Mouse (Mus musculus): ENCODE data around the gene Limch1.

GRCm38 (mm10) chr5:66825586-66825985 is 80.0 kb downstream of the Limch1 start:
- TF ChIP-seq CTCF (IDR thresholded peaks at IDR 0.05; ENCODE audit: control insufficient read depth, insufficient read depth, insufficient replicate concordance, low read depth, low read length) (no peak), POLR2A (IDR thresholded peaks at IDR 0.05; ENCODE audit: control insufficient read depth, low read depth, low read length) (no peak)
